Mouse (Mus musculus) E14TG2a.4 (cell line): ENCODE results near the gene Zfp335.

Source experiments
- CTCF ChIP-seq: conservative IDR thresholded peaks from 2 replicates; pipeline ENCODE4 v1.5.1; 2014; ENCODE audit warnings: low read length
- POU5F1 ChIP-seq: IDR thresholded peaks from 2 replicates; pipeline ENCODE4 v1.6.1; 2014; ENCODE audit warnings: low read length, borderline replicate concordance

DNA sequence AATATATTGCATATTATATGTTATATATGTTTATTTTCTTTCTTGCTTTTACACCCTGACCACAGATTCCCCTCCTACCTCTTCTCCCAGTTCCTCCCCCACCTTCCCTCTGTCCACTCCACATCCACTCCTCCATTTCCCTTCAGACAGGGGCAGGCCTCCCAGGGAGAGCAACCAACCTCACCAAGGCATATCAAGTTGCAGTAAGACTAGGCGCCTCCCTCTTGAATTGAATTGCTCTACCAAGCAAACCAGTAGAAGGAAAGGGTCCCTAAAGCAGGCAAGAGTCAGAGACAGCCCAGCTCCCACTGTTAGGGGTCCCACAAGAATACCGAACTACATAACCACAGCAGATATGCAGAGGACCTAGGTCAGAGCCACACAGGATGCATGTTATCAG is 52.4 kb downstream of the Zfp335 start:
- no peak for TF ChIP-seq CTCF
- no peak for TF ChIP-seq POU5F1
